Mouse (Mus musculus): ENCODE results near the gene Zbtb32.

GRCm38 (mm10) chr7:30557901-30558514, 40.7 kb downstream of the Zbtb32 start:
- TF ChIP-seq CTCF (IDR thresholded peaks at IDR 0.05; ENCODE audit: extremely low read depth, insufficient read depth, insufficient read length, insufficient replicate concordance) (no peak), POLR2A (IDR thresholded peaks at IDR 0.05; ENCODE audit: low read depth, low read length) (no peak)

Measured in spleen, adult 2 months (tissue).